Mouse (Mus musculus) lung, embryonic 16.5 days (tissue): Measurements from ENCODE around the gene Rgs7bp. TPM values are rescaled to one million over a fixed set of nuclear protein-coding genes. Genes with fewer than 3 reads are reported as not detected.

Experiments used
- polyA plus RNA-seq: library from polyadenylated mRNA; unstranded; fragments of >200 nt; fragmentation: Nextera tagmentation; extraction: Ambion mirVana; gene quantifications from 2 replicates; pipeline ENCODE4 v1.2.1, GENCODE M21; 2015

Rgs7bp gene
- polyA plus RNA-seq, 1 experiment from 2014 or later: 1.2 TPM

Other genes starting within 250 kb of the Rgs7bp start
- 25.0 and 26.5 TPM in 2 replicates for gene Cwc27, start 237.8 kb downstream of the Rgs7bp start, polyA plus RNA-seq
- 0.21 and 0.45 TPM in 2 replicates for gene Shisal2b, start 191.0 kb downstream of the Rgs7bp start, polyA plus RNA-seq
- gene 4933425L06Rik, start 27.2 kb upstream of the Rgs7bp start, polyA plus RNA-seq: not detected in 2 replicates
- 3.3 and 3.7 TPM in 2 replicates for gene Rnf180, start 239.9 kb upstream of the Rgs7bp start, polyA plus RNA-seq